Mouse (Mus musculus) ovary, postnatal 10 days (tissue): ENCODE measurements around the gene Ogfod1.

ENCODE experiments used
- DNase-seq: peaks from one replicate; pipeline ENCODE4 v3.0.0; 2022; ENCODE audit warnings: low spot score

Ogfod1 gene

DNA sequence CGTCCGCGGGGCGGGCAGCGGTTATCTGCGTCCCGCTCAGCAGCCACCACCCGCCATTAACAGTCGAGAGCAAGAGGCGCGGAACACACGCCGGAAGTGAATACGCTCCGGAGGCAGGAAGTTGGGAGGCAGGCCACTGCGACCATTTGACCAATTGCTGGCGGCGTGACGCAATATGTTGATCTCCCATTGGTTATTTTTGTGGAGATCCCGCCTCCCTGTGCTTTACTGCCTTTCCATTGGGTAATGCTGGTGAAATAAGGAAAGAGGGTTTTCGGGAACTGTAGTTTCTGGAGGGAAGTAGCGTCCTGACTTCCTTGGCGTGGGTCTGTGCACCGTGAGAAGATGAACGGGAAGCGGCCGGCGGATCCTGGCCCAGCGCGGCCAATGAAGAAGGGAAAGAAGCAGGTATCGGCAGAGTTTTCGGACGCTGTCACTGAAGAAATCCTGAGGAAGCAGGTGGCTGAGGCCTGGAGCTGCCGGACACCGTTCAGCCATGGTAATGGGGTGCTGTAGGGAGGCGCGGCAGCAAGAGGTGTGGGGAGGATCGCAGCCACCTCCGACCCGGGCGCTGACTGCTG is at the start of gene Ogfod1, which contains the start of gene Nudt21:
Gene Ogfod1, plus strand, starts transcription at position 255 of the 581 bp plus-strand sequence.
Gene Nudt21, minus strand, starts transcription at position 88 of the 581 bp plus-strand sequence.
- peak; percentile 64 for DNase-seq

GRCm38 (mm10) chr8:93989739-93990138 is 47.3 kb upstream of the Ogfod1 start:
- DNase-seq, result no peak

- DNase-seq, result no peak
These were observed 38.0 kb upstream of the Ogfod1 start for GRCm38 (mm10) chr8:93998961-93999360.

GRCm38 (mm10) chr8:94004139-94004538 is 32.9 kb upstream of the Ogfod1 start:
- no peak for DNase-seq

DNA sequence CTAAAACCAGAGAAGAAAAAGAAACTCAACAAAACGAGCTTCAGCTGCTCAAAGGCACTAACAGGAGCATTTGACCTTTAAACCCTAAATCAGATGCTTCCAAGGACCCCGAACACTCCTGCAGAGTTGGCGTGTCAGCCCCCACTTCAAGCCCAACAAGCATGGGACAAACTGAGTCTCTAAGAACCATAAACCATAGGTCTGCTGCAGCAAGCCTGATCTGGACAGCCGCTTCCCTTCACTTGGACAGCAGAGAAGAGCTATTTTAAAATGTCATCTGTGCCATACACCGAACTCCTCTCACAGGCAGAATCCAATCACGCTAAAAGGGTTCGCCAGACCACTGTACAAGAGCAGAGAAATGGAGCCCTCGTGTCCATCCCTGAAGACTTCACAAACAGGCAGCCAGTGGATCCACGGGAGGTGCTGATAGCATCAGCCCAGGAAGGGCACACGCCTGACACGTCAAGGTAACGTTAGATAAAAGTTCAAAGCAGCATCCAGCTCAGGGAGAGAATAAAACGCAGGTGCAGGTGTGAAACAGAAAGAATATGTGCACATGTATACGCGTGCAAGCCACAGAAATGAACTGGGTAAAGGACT is 27.7 kb upstream of the Ogfod1 start:
- DNase-seq, result no peak

DNA sequence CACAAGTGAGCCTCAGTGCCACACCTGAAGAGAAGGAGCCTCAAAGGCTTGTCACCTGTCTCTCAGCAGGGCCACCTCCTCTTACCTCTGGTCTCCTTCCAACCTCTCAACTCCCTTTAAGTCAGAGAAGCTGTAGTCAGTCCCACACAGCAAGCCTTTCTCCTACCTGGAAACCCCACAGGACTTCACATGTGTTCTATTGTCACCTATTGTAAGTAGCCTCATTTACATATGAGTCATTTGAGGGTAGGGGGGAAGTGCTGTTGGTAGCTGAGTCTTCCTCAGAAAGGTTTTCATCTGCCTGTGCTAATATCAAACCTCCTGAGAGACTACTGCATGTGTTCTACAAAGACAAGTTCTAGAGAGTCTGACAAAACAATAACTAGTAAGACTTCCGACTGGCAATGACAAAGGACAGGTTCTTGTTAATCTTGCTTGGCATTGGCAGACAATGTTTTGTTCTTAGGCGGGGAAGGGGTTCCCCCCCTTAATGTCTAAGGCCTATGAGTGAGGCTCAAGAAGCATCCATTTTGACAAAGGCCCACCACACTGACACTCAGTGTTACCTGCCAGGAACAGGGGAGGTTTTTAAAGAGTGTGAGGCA is 26.8 kb upstream of the Ogfod1 start:
- no peak for DNase-seq

DNA sequence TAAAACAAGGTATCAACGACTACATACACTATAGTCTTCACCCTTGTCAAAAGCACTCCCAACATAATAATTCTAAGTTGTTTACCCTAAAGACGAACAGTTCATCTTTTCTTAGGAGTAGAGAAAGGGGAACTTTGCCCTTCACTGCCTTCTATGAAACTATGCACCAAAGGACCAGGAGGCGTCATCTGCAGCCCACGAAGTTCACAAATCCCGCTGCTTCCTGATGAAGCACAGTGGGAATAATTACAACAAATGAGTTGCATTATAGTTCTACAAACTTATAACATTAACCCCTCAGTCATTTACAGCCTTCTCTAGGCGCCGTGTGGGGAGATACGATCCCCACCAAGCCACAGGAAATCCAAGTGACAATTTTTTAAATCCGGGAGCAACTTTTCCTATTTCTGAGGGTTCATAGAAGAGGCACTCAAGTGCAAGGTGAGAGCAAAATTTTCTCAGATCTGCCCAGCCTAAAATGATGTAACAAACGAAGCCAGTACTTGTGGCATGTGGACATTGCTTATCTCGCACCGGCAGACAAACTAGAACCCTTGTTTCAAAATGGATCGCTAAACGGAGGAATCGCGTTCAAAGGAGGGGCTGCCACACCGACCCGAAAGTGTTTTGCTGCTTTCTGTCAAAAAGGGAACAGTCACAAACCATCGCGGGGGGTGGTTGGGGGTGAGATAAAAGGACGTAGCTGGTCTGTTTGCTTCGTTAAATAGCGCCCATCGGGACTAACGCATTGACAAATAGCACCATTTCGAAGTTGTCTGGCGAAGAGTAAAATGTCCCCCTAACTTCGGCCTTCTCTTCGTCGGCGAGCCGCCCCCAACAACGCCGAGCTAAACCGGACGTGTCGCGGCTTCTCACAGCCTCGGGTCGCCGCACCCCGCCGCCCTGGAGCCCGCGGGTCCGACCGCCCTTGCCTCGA is 25.7 kb upstream of the Ogfod1 start:
- DNase-seq, result no peak

DNA sequence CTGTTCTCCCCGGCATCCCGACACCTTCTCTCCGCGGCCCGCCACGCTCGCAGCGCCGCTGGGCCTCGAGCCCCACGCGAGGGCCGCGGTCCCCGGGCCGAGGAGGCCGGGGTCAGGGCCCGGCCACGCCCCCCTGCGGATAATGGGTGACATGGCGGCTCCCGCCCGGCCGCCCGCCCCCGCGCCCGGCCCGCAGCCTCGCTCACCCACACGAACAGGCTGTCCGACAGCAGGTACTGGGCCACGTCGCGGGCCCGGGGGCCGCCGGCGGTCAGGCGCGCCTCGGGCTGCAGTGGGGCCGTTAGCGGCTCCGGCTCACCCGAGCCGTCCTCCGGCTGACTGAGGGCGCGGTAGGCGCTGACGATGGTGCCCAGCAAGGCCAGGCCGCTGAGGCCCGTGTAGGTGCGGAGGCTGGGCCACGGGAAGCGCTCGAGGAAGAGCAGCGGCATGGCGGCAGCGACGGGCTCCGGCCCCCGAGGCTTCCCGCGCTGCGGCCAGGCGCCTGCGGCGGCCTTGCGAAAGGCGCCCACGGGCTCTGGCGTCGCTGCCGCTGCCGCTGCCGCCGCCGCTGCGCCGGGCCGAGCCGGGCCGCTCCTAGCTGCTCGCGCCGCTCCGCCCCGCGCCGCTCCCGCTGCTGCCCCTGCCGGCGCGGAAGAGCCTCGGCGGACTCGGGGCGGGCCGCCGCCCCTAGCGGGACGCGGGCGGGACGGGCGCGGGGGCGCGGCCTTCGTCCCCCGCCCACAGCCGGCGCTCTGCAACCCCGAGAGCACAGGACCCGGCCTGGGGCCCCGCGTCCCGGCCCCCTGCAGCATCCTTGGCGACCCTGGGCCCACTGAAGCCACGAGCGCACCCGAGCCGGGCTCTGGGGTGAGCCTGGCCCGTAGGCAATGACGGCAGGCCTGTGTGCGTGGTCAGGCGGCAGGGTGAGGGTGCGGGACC is 24.7 kb upstream of the Ogfod1 start, which contains the start of gene Amfr:
Gene Amfr, minus strand, starts transcription at position 830 of the 939 bp plus-strand sequence.
- DNase-seq, result peak; percentile 45

- DNase-seq, result no peak
These were observed 23.9 kb upstream of the Ogfod1 start for GRCm38 (mm10) chr8:94013026-94013612.

- DNase-seq, result no peak
These were observed 13.1 kb upstream of the Ogfod1 start for GRCm38 (mm10) chr8:94023916-94024315.

- DNase-seq, result no peak
These were observed 7.3 kb upstream of the Ogfod1 start for GRCm38 (mm10) chr8:94029701-94030100.

DNA sequence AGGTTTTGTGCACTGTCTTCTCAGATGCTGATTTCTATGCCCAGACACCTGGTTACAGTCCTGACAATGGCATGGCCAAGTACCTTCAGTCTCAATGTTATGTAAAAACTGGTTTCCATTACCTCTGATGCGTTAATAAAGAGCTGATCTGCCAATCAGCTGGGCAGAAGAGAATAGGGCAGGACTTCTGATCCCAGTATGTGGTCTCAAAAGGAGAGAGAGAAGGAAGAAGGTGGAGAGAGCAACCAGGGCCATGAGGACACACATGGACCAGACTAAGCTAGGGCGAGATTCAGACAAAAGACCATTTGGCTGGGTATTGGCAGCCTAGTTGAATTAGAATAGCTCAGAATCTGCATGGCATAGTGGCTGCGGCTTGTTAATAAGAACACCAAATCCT is 3.4 kb upstream of the Ogfod1 start:
- no peak for DNase-seq

DNA sequence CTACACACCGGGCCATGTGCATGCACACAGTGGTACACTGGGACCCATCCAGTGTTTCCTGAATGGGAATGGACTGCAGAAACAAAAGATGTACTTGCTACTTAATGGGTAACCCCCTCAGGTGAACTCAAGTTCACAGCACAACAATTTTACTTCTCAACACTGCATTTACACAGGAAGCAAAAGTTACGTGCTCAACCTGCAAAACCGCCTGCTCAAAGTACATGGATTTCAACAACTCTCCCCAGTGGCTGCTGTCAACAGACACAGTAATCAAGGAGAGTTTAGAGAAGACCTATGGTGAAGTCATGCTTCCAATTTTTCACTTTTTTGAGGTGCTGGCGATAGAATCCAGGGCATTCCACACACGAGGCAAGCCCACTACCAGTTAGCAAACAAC is 1.8 kb upstream of the Ogfod1 start:
- no peak for DNase-seq

- DNase-seq, result peak; percentile 24
These were observed 457 bp upstream of the Ogfod1 start for GRCm38 (mm10) chr8:94036541-94036940.

- DNase-seq, result no peak
These were observed 808 bp downstream of the Ogfod1 start for GRCm38 (mm10) chr8:94037806-94038205.

DNA sequence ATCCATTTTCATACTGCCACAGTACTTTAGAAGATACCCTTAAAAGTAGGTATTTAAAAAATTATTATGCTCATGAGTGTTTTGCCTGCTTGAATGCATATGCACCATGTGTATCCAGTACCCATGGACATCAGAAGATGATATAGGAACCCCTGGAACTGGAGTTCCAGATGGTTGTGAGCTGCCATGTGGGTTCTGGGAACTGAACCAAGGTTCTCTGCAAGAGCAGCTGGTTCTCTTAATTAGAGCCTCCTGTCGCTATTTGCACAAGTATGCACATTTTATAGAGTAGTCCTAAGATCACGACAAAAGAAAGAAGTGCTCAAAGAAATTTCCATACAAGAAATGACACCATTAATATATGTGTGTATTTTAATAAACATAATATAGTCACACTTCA is 10.8 kb downstream of the Ogfod1 start:
- DNase-seq, result no peak

GRCm38 (mm10) chr8:94052696-94053095 is 15.7 kb downstream of the Ogfod1 start:
- DNase-seq, result no peak

- DNase-seq, result no peak
These were observed 20.3 kb downstream of the Ogfod1 start for GRCm38 (mm10) chr8:94057157-94057854.

DNA sequence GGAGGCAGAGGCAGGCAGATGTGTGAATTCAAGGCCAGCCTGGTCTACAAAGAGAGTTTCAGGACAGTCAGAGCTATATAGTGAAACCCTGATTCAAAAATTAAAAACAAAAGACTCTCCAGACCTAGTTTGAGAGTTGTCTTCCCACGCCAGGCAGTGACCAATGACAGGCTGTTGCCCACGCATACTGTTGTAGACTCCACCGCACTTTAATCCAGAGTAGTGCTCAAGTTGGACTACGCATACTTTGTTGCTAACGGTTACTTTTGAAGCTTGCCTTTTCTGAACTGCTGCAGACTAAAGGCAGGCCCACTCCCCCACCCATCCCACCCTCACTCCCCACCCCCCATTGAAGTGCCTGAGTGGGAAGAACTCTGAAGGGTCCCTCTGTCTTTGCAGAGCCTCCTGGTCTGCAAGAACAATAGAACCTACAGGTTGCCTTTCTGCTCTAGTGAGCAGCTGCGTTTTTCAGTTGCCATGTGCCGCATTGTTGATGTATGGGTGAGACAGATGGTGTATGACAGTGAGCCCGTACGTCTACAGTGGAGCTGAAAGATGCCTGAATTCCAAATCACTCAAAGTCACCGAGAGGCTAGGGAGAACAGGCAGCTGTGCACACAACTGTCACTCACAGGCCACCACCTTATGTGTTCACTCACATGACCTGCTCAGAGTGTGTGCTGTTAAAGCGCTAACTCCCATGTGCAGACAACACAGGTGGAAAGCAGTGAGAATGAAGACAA is 29.3 kb downstream of the Ogfod1 start:
- no peak for DNase-seq

- no peak for DNase-seq
These were observed 31.8 kb downstream of the Ogfod1 start for GRCm38 (mm10) chr8:94068793-94069192.
